Comparison of ENCODE assay signal across 23 mouse cellular contexts in genomic region chr6:12971604-12972003, GRCm38 (mm10).
"Had no signal": no experiment of that assay in that cellular context is flagged by ENCODE, and none has a peak within 500 bp of the region (broad histone marks: within the 10 kb centered on the region; RNA-seq: fewer than 3 reads in every experiment).

No protein-coding gene starts in this region.

- DNase-seq: cerebellum, adult 9-11 months; cerebellum, postnatal 10 days; cerebellum, postnatal 14 days; cerebellum, postnatal 25 days; cerebellum, postnatal 36 days; embryo, embryonic 11 days; forebrain, postnatal 0 days; gastrocnemius, adult 2 months; gastrocnemius, postnatal 10 days; gastrocnemius, postnatal 14 days; gastrocnemius, postnatal 25 days; gastrocnemius, postnatal 36 days; heart, adult 11 months; heart, adult 18-20 months; heart, adult 2 months had no signal

- H3K27me3 ChIP-seq: embryonic facial prominence, embryonic 12.5 days; embryonic facial prominence, embryonic 13.5 days; embryonic facial prominence, embryonic 15.5 days; forebrain, embryonic 12.5 days; forebrain, embryonic 13.5 days; forebrain, embryonic 15.5 days had no signal

- ATAC-seq: forebrain, embryonic 13.5 days; forebrain, embryonic 14.5 days; forebrain, embryonic 15.5 days; forebrain, embryonic 16.5 days; forebrain, postnatal 0 days had no signal
